Mouse (Mus musculus): ENCODE measurements around the gene Palm3. TPM values are rescaled to one million over a fixed set of nuclear protein-coding genes. Genes with fewer than 3 reads are reported as not detected.
A peak's percentile ranks its signal among the peaks of the same experiment; 100 is the strongest.

The Palm3 gene
- polyA plus RNA-seq, 1 experiment from 2014 or later: 10.0 TPM

- no peak for DNase-seq (ENCODE audit: low spot score)
- H3K27ac ChIP-seq: no peak overlapping the region
- H3K9me3 ChIP-seq: no peaks in the 10 kb centered on the region
- no peaks in the 10 kb centered on the region for H3K36me3 ChIP-seq
- H3K4me1 ChIP-seq (replicated peaks): peaks cover 28% of the 10 kb centered on the region
- peak overlapping the region; percentile 50; the same call in 1 of the 2 replicates for H3K4me3 ChIP-seq
- 41% methylated on average over 12 of the region's 12 CpGs for WGBS
- H3K27me3 ChIP-seq (ENCODE audit: insufficient read depth, poor library complexity, severe bottlenecking): peaks cover 90% of the 10 kb centered on the region
Measured at GRCm38 (mm10) chr8:84042948-84043342, 21.7 kb downstream of the Palm3 start.

GRCm38 (mm10) chr8:84044103-84044502 is 22.8 kb downstream of the Palm3 start:
- H3K27me3 ChIP-seq (ENCODE audit: insufficient read depth, poor library complexity, severe bottlenecking): peaks cover 84% of the 10 kb centered on the region
- peak overlapping the region; percentile 27 for H3K4me3 ChIP-seq
- WGBS: 2% methylated on average over 7 of the region's 7 CpGs
- no peaks in the 10 kb centered on the region for H3K9me3 ChIP-seq
- no peak for DNase-seq (ENCODE audit: low spot score)
- H3K4me1 ChIP-seq (replicated peaks): peaks cover 27% of the 10 kb centered on the region
- H3K27ac ChIP-seq: no peak overlapping the region
- H3K36me3 ChIP-seq: no peaks in the 10 kb centered on the region

- H3K9me3 ChIP-seq: no peaks in the 10 kb centered on the region
- no peaks in the 10 kb centered on the region for H3K36me3 ChIP-seq
- no peak within 1 kb of the TSS for H3K27ac ChIP-seq
- peaks cover 24% of the 10 kb centered on the region for H3K4me1 ChIP-seq (replicated peaks)
- peak within 1 kb of the TSS; percentile 27 for H3K4me3 ChIP-seq
- DNase-seq (ENCODE audit: low spot score): no peak
- H3K27me3 ChIP-seq (ENCODE audit: insufficient read depth, poor library complexity, severe bottlenecking): peaks cover 76% of the 10 kb centered on the region
- 8% methylated on average over 9 of the region's 9 CpGs for WGBS
Measured at GRCm38 (mm10) chr8:84044900-84045299, 23.6 kb downstream of the Palm3 start, which contains the start of gene Rln3. TSS of gene Rln3 (minus strand) at chr8:84045000.

- Histone ChIP-seq H3K27me3 (ENCODE audit: insufficient read depth, poor library complexity, severe bottlenecking) (peaks cover 60% of the 10 kb centered on the region), H3K36me3 (no peaks in the 10 kb centered on the region), H3K4me1 (replicated peaks) (peaks cover 35% of the 10 kb centered on the region), H3K4me3 (no peak overlapping the region), H3K9me3 (no peaks in the 10 kb centered on the region), H3K27ac (no peak overlapping the region)
- no peak for DNase-seq (ENCODE audit: low spot score)
- WGBS: 79% methylated on average over 3 of the region's 3 CpGs
Measured at GRCm38 (mm10) chr8:84046505-84046904, 25.2 kb downstream of the Palm3 start.

GRCm38 (mm10) chr8:84048171-84048570 is 26.9 kb downstream of the Palm3 start:
- Histone ChIP-seq H3K27ac (no peak overlapping the region), H3K4me1 (replicated peaks) (peaks cover 22% of the 10 kb centered on the region), H3K9me3 (no peaks in the 10 kb centered on the region), H3K27me3 (ENCODE audit: insufficient read depth, poor library complexity, severe bottlenecking) (peaks cover 43% of the 10 kb centered on the region), H3K36me3 (no peaks in the 10 kb centered on the region), H3K4me3 (no peak overlapping the region)
- 80% methylated on average over 5 of the region's 5 CpGs for WGBS
- no peak for DNase-seq (ENCODE audit: low spot score)

GRCm38 (mm10) chr8:84052746-84053145 is 31.5 kb downstream of the Palm3 start:
- no peak overlapping the region for H3K27ac ChIP-seq
- no peak for DNase-seq (ENCODE audit: low spot score)
- H3K4me3 ChIP-seq: no peak overlapping the region
- WGBS: 85% methylated on average over 3 of the region's 3 CpGs
- H3K4me1 ChIP-seq (replicated peaks): peaks cover 11% of the 10 kb centered on the region
- H3K36me3 ChIP-seq: no peaks in the 10 kb centered on the region
- 0 out of 2 replicates have a peak, but pooled peaks cover 5% of the 10 kb centered on the region for H3K27me3 ChIP-seq (ENCODE audit: insufficient read depth, poor library complexity, severe bottlenecking)
- H3K9me3 ChIP-seq: no peaks in the 10 kb centered on the region

GRCm38 (mm10) chr8:84053229-84053628 is 32.0 kb downstream of the Palm3 start:
- 96% methylated on average over 5 of the region's 5 CpGs for WGBS
- Histone ChIP-seq H3K36me3 (no peaks in the 10 kb centered on the region), H3K9me3 (no peaks in the 10 kb centered on the region), H3K4me3 (no peak overlapping the region), H3K27ac (no peak overlapping the region), H3K27me3 (ENCODE audit: insufficient read depth, poor library complexity, severe bottlenecking) (0 out of 2 replicates have a peak, but pooled peaks cover under 1% of the 10 kb centered on the region), H3K4me1 (replicated peaks) (peaks cover 11% of the 10 kb centered on the region)
- DNase-seq (ENCODE audit: low spot score): no peak

- Histone ChIP-seq H3K36me3 (no peaks in the 10 kb centered on the region), H3K4me1 (replicated peaks) (no peaks in the 10 kb centered on the region), H3K4me3 (no peak overlapping the region), H3K27me3 (ENCODE audit: insufficient read depth, poor library complexity, severe bottlenecking) (no peaks in the 10 kb centered on the region), H3K27ac (no peak overlapping the region), H3K9me3 (no peaks in the 10 kb centered on the region)
- DNase-seq (ENCODE audit: low spot score): no peak
- WGBS: 93% methylated on average over 1 of the region's 1 CpGs
Measured at GRCm38 (mm10) chr8:84057827-84058226, 36.6 kb downstream of the Palm3 start.

- Histone ChIP-seq H3K27ac (no peak overlapping the region), H3K27me3 (ENCODE audit: insufficient read depth, poor library complexity, severe bottlenecking) (no peaks in the 10 kb centered on the region), H3K4me1 (replicated peaks) (no peaks in the 10 kb centered on the region), H3K36me3 (no peaks in the 10 kb centered on the region), H3K4me3 (no peak overlapping the region), H3K9me3 (no peaks in the 10 kb centered on the region)
- DNase-seq (ENCODE audit: low spot score): no peak
- WGBS: 90% methylated on average over 2 of the region's 2 CpGs
Measured at GRCm38 (mm10) chr8:84059226-84059625, 38.0 kb downstream of the Palm3 start.

GRCm38 (mm10) chr8:84060245-84060644 is 39.0 kb downstream of the Palm3 start:
- 84% methylated on average over 2 of the region's 2 CpGs for WGBS
- Histone ChIP-seq H3K4me1 (replicated peaks) (no peaks in the 10 kb centered on the region), H3K27me3 (ENCODE audit: insufficient read depth, poor library complexity, severe bottlenecking) (no peaks in the 10 kb centered on the region), H3K4me3 (no peak overlapping the region), H3K27ac (no peak overlapping the region), H3K9me3 (no peaks in the 10 kb centered on the region), H3K36me3 (no peaks in the 10 kb centered on the region)
- DNase-seq (ENCODE audit: low spot score): no peak

GRCm38 (mm10) chr8:84063861-84064610 is 42.8 kb downstream of the Palm3 start:
- WGBS: 77% methylated on average over 8 of the region's 8 CpGs
- H3K36me3 ChIP-seq: no peaks in the 10 kb centered on the region
- H3K9me3 ChIP-seq: no peaks in the 10 kb centered on the region

GRCm38 (mm10) chr8:84065037-84065436 is 43.8 kb downstream of the Palm3 start, which contains the start of gene Gm10643:
TSS of gene Gm10643 (minus strand) at chr8:84065137.
- peak within 1 kb of the TSS; percentile 85 for H3K4me3 ChIP-seq
- no peaks in the 10 kb centered on the region for H3K9me3 ChIP-seq
- H3K27me3 ChIP-seq (ENCODE audit: insufficient read depth, poor library complexity, severe bottlenecking): no peaks in the 10 kb centered on the region
- peak within 1 kb of the TSS; percentile 92 for H3K27ac ChIP-seq
- no peak for DNase-seq (ENCODE audit: low spot score)
- WGBS: 94% methylated on average over 1 of the region's 1 CpGs
- H3K36me3 ChIP-seq: no peaks in the 10 kb centered on the region
- H3K4me1 ChIP-seq (replicated peaks): peaks cover 37% of the 10 kb centered on the region

More at GRCm38 (mm10) chr8:84063861-84064610, 42.8 kb downstream of the Palm3 start:
- H3K4me3 ChIP-seq: no peak overlapping the region
- H3K27me3 ChIP-seq (ENCODE audit: insufficient read depth, poor library complexity, severe bottlenecking): no peaks in the 10 kb centered on the region
- H3K4me1 ChIP-seq (replicated peaks): peaks cover 27% of the 10 kb centered on the region
- DNase-seq (ENCODE audit: low spot score): no peak
- H3K27ac ChIP-seq: no peak overlapping the region

- 35% methylated on average over 5 of the region's 5 CpGs for WGBS
- H3K27ac ChIP-seq: peak overlapping the region; percentile 92
- H3K4me1 ChIP-seq (replicated peaks): peaks cover 42% of the 10 kb centered on the region
- H3K27me3 ChIP-seq (ENCODE audit: insufficient read depth, poor library complexity, severe bottlenecking): no peaks in the 10 kb centered on the region
- DNase-seq (ENCODE audit: low spot score): no peak
- H3K36me3 ChIP-seq: no peaks in the 10 kb centered on the region
- H3K4me3 ChIP-seq: peak overlapping the region; percentile 85
- H3K9me3 ChIP-seq: no peaks in the 10 kb centered on the region
Measured at GRCm38 (mm10) chr8:84065457-84066072, 44.3 kb downstream of the Palm3 start.

Measured in hindbrain, embryonic 10.5 days (tissue).